Mouse (Mus musculus) spleen, postnatal 36 days (tissue): ENCODE results near the gene Srgap2.
"Not testable (repeated sequence)": the region's sequence is repeated elsewhere in the genome, so short reads cannot be mapped to it uniquely, and the experiment has no call there.

ENCODE experiments used
- DNase-seq, 2 experiments: peaks; one replicate each; pipeline ENCODE4 v3.0.0; 2022; ENCODE audit warnings: low spot score in 2 of 2, mixed read lengths in 1 of 2

Srgap2 gene

GRCm38 (mm10) chr1:131345422-131346419 lies 181.4 kb downstream of the Srgap2 start:
- DNase-seq: peak in 1 of 2 experiments; percentile 9

DNA sequence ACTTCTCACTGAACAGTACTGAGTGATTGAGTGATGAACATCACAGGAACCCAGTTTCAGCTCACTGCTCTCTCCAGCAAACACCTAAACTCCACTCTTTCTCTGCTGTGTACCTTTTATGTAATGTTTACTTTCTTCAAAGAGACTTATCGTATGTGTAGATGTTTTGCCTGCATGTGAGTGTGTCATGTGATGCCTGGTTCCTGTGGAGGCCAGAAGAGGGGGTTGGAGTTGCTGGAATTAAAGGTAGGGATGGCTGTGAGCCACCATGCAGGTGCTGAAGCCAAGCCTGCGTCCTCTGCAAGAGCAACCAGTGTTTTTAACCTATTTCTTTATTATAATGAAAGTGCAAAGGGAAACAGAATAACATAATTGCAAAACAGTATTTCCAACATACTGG lies 182.5 kb downstream of the Srgap2 start:
- no peak for DNase-seq

DNA sequence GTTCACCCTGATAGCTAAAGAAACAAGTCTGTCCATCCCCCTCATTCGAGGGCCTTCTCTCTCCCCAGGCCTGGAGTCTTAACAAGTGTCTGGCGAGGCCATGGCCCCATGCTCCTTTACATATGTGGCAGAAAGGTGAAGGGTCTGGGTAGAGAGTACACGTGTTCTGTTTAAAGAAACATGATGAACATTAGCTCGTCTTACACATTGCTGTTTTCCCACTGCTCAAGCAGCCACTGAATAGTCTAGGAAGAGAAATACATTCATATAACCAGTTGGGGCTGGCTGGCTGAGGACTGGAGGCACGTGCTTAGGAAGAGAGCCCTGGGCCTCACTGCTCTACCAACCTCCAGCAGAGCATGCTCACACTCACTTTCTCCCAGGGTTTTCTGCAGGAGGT lies 191.1 kb downstream of the Srgap2 start:
- no peak for DNase-seq

- no peak for DNase-seq
Measured at GRCm38 (mm10) chr1:131335604-131336003, 191.5 kb downstream of the Srgap2 start.

GRCm38 (mm10) chr1:131331180-131331579 lies 196.0 kb downstream of the Srgap2 start:
- no peak for DNase-seq

DNA sequence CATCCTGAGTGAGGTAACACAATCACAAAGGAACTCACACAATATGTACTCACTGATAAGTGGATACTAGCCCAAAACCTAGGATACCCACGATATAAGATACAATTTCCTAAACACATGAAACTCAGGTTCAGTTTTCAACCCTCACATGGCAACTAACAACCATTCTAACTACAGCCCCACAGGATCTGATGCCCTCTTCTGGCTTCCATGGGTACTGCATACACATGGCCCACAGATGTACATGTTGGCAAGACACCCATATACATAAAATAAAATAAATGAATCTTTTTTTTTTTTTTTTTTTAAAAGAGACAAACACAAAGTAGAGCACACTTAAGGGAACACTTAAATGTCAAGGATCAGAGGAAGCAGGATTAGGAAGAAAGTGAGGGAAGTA lies 198.1 kb downstream of the Srgap2 start:
- DNase-seq: not testable (repeated sequence)

DNA sequence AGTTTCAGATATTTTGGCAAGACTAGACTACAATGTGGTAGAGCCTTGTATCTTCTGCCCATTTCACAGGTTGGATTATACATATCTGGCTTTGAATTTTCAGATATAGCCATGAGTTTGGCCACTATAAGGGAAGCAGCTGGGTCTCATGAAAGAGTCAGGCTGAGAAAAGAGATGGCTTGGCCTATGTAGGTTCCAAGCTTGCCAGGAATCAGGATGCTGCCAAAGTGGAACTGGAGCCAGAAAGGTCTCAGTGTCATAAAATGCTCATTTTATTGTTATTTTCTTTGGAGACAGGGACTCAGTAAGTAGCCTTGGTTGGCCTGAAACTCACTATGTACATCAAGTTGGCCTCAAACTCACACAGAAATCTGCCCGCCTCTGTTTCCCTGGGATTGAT lies 200.0 kb downstream of the Srgap2 start:
- DNase-seq: no peak

- DNase-seq: no peak
Measured at GRCm38 (mm10) chr1:131324816-131325463, 202.2 kb downstream of the Srgap2 start.

- no peak for DNase-seq
Measured at GRCm38 (mm10) chr1:131319598-131320330, 207.4 kb downstream of the Srgap2 start.

DNA sequence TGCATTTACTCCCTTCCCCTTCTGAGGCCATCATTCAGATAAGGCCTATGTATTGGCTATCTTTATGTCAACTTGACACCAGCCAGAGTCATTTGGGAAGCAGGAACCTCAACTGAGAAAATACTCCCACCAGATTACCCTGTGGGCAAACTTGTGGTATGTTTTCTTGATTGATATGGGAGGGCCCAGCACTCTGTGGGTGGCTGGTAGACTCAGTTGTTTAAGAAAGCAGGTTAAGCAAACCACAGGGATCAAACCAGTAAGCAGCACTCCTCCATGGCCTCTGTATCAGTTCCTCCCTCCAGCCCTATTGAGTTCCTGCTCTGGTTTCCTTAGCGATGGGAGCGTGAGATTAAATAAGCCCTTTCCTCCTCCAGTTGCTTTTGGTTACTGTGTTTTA lies 208.8 kb downstream of the Srgap2 start:
- no peak for DNase-seq

DNA sequence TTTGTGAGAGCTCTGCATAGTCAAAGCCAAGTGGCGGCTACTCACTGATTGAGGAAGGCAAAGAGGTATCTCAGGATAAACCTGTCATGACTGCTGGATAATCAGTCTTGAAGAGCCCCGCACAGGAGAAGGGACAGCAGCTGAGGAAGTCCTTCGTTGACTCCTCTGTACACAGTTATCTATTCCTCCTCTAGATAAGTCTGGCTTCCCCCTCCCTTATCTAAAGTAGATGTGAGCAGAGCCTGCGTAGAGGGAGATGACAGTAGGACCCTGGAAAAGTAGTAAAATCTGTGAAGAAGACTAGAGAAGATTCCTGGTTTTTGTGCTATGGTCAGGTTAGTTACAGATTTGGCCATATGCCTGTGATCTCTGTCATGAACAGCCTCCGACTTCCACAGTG lies 209.5 kb downstream of the Srgap2 start:
- no peak for DNase-seq

DNA sequence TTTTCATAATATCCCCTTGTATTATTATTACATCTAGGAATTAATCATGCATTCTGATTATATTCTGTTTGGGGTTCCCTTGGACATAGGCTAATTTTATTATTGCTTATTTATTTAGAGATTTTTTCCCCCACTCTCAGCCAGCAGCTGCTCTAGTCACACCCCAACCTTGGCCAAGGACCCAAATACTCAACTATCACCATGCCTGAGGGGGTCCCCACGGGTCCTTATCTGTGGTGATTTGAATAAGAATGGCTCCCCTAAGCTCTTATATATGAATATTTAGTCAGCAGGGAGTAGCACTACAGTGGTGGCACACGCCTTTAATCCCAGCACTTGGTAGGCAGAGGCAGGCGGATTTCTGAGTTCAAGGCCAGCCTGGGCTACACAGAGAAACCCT lies 215.9 kb downstream of the Srgap2 start:
- no peak for DNase-seq

GRCm38 (mm10) chr1:131310237-131310818 lies 216.8 kb downstream of the Srgap2 start:
- DNase-seq: no peak

DNA sequence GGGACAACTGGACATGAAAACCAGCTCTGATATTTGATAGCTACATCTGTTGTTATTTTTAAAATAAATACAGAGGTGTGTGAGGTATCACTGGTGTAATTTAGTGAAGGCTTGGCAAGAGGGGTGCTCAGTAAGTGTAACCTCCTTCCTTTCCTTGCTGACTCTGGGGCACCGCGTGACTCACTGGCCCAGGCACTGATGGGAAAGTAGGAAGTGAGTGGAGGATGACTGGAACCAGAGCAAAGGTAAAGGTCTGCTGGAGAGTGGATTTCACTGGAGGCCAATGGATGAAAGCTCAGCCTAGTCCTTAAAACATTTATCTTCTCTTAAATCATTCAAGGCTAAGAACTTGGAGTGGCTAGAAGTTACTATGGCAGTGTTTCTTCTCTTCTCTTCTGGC lies 226.4 kb downstream of the Srgap2 start:
- no peak for DNase-seq

GRCm38 (mm10) chr1:131299788-131300187 lies 227.4 kb downstream of the Srgap2 start:
- no peak for DNase-seq

GRCm38 (mm10) chr1:131299240-131299639 lies 227.9 kb downstream of the Srgap2 start:
- no peak for DNase-seq

GRCm38 (mm10) chr1:131298171-131298570 lies 229.0 kb downstream of the Srgap2 start:
- DNase-seq: no peak

- DNase-seq: no peak
Measured at GRCm38 (mm10) chr1:131296726-131297125, 230.4 kb downstream of the Srgap2 start.

- DNase-seq: no peak
Measured at GRCm38 (mm10) chr1:131295200-131295599, 232.0 kb downstream of the Srgap2 start.

- DNase-seq: no peak
Measured at GRCm38 (mm10) chr1:131293922-131294250, 233.3 kb downstream of the Srgap2 start.

DNA sequence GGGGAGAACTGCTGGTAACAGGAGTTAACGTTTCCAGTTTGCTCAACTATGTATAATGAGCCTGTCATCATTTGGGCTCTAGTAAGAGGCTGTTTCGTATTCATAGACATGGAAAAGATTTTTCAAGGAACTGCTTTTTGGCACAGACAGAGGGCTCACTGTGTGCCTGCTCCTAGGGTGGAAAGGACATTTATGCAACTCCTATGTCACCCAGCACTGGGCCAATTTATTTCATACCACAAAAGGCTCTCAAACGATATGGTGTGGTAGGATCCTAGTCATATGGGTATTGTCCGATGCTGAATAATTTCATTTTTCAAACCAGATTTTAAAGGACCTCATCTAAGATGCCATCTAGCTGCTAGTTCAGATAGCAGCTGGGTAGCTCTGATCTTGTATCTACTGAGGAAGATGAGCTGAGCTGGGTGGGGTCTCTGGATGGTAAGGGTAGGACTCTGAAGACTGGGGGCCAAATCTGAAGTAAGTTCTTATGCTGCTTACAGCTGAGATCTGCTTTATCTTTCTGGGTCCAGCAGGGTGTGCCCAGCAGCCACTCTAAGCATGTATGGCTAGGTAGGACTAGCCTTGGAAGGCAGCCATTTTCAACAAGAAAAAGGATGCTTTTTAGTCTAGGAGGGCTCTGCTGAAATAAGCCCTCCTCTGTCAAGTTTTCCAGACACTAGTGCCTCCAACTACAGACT lies 233.8 kb downstream of the Srgap2 start:
- no peak for DNase-seq
